Mouse (Mus musculus) small intestine, adult 2 months (tissue): ENCODE results near the gene Acadm. TPM values are rescaled to one million over a fixed set of nuclear protein-coding genes. Genes with fewer than 3 reads are reported as not detected.

Experiments used
- H3K27ac ChIP-seq: fragments of 200-500 bp; 2 replicates; pipeline ENCODE4 v1.5.1; 2012; ENCODE audit warnings: low read depth, low read length, control low read depth, inconsistent platforms; ENCODE audit not compliant: insufficient read depth
- H3K27me3 ChIP-seq: fragments of 200-500 bp; 2 replicates; pipeline ENCODE4 v1.6.1; 2012; ENCODE audit warnings: mild to moderate bottlenecking, moderate library complexity, low read length, inconsistent platforms; ENCODE audit not compliant: control insufficient read depth, insufficient read depth
- H3K36me3 ChIP-seq: fragments of 200-500 bp; 2 replicates; pipeline ENCODE4 v1.6.1; 2012; ENCODE audit warnings: mild to moderate bottlenecking, low read length, control low read depth, inconsistent platforms; ENCODE audit not compliant: control insufficient read depth, insufficient read depth
- H3K4me1 ChIP-seq: fragments of 200-500 bp; 2 replicates; pipeline ENCODE4 v1.6.1; 2012; ENCODE audit warnings: low read length, inconsistent platforms, mixed read lengths; ENCODE audit not compliant: control insufficient read depth, insufficient read depth, insufficient read length
- H3K4me3 ChIP-seq: fragments of 200-500 bp; 2 replicates; pipeline ENCODE4 v1.5.1; 2012; ENCODE audit warnings: low read depth, mild to moderate bottlenecking, control low read depth, inconsistent platforms, low read length, moderate library complexity
- CTCF ChIP-seq: fragments of 200-500 bp; IDR thresholded peaks from 2 replicates; pipeline ENCODE4 v1.5.1; 2012; ENCODE audit warnings: low read depth, mild to moderate bottlenecking, control low read depth, inconsistent platforms, low read length, moderate library complexity, mixed read lengths; ENCODE audit not compliant: insufficient replicate concordance, insufficient read length; ENCODE audit errors: extremely low read depth
- POLR2A ChIP-seq: fragments of 200-500 bp; IDR thresholded peaks from 2 replicates; pipeline ENCODE4 v1.6.1; 2012; ENCODE audit warnings: low read depth, mild to moderate bottlenecking, control low read depth, inconsistent platforms, low read length, moderate library complexity
- WGBS: fragments of 180-500 bp; shearing (Covaris S2); methylation state at CpG from one replicate; pipeline ENCODE4 v1.1.7; 2018; 5-methylcytosine and 5-hydroxymethylcytosine counted together
- polyA plus RNA-seq: library from polyadenylated mRNA; depleted of rRNA; stranded (reverse); fragments of >200 nt; gene quantifications from 2 replicates; pipeline ENCODE4 v1.2.3, GENCODE M21; 2012

The Acadm gene
- polyA plus RNA-seq, 1 experiment, result 22.2 TPM

- no peak for TF ChIP-seq CTCF
- no peak for TF ChIP-seq POLR2A
- H3K36me3 ChIP-seq, result no peaks in the 10 kb centered on the region
- H3K27me3 ChIP-seq, result peaks cover 17% of the 10 kb centered on the region
- no peak within 1 kb of the TSS for H3K27ac ChIP-seq
- H3K4me1 ChIP-seq, result no peaks in the 10 kb centered on the region
- 3% methylated on average over 66 of the region's 66 CpGs for WGBS
- peak within 1 kb of the TSS; percentile 30 for H3K4me3 ChIP-seq
These were observed 28.9 kb upstream of the Acadm start, which contains the start of gene Slc44a5 for GRCm38 (mm10) chr3:153973171-153973948. TSS of gene Slc44a5 (plus strand) at chr3:153973436.

DNA sequence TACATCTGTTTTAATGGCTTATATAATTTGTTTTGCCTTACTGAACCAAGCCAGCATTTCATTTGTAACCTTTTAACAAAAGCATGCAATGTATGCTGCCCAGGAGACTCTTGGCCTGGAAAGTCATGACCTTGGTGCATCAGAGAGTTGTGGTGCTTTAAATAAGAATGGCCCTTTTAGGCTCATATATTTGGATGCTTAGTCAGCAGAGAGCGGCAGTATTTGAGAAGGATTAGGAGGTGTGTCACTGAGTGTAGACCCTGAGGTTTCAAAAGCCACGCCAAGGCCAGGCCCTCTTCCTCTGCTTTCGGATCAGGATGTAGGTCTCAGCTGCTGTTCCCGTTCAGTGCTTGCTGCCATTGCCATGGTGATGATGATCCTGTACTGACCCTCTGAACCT lies 25.0 kb upstream of the Acadm start:
- no peak for TF ChIP-seq CTCF
- TF ChIP-seq POLR2A, result no peak
- 81% methylated on average over 4 of the region's 4 CpGs for WGBS
- no peak overlapping the region for H3K4me3 ChIP-seq
- peaks cover 13% of the 10 kb centered on the region for H3K27me3 ChIP-seq
- H3K27ac ChIP-seq, result no peak overlapping the region
- no peaks in the 10 kb centered on the region for H3K4me1 ChIP-seq
- H3K36me3 ChIP-seq, result no peaks in the 10 kb centered on the region

DNA sequence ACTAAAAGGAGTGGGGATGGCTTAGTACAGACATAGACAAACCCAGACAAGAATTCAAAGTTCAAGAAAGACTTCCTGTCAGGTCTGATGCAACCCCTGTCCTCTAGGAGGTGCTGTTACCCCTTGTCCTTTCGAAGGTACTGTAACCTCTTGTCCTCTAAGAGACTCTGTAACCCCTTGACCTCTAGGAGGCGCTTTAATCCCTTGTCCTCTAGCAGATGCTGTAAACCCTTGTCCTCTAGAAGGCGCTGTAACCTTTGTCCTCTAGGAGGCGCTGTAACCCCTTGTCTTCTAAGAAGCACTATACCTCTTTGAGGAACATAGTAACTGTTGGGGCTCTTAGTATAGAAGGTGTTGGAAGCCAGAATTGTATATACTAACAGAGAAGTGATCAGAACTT lies 24.1 kb upstream of the Acadm start:
- WGBS, result 53% methylated on average over 4 of the region's 4 CpGs
- Histone ChIP-seq H3K4me3 (no peak overlapping the region), H3K27me3 (peaks cover 11% of the 10 kb centered on the region), H3K4me1 (no peaks in the 10 kb centered on the region), H3K27ac (no peak overlapping the region), H3K36me3 (no peaks in the 10 kb centered on the region)
- TF ChIP-seq CTCF (no peak), POLR2A (no peak)

GRCm38 (mm10) chr3:153967447-153967846 lies 23.0 kb upstream of the Acadm start:
- no peaks in the 10 kb centered on the region for H3K36me3 ChIP-seq
- peaks cover under 1% of the 10 kb centered on the region; the same call in 1 of the 2 replicates for H3K27me3 ChIP-seq
- 43% methylated on average over 5 of the region's 5 CpGs for WGBS
- H3K4me1 ChIP-seq, result no peaks in the 10 kb centered on the region
- no peak overlapping the region for H3K4me3 ChIP-seq
- TF ChIP-seq CTCF, result no peak
- no peak for TF ChIP-seq POLR2A
- H3K27ac ChIP-seq, result no peak overlapping the region

DNA sequence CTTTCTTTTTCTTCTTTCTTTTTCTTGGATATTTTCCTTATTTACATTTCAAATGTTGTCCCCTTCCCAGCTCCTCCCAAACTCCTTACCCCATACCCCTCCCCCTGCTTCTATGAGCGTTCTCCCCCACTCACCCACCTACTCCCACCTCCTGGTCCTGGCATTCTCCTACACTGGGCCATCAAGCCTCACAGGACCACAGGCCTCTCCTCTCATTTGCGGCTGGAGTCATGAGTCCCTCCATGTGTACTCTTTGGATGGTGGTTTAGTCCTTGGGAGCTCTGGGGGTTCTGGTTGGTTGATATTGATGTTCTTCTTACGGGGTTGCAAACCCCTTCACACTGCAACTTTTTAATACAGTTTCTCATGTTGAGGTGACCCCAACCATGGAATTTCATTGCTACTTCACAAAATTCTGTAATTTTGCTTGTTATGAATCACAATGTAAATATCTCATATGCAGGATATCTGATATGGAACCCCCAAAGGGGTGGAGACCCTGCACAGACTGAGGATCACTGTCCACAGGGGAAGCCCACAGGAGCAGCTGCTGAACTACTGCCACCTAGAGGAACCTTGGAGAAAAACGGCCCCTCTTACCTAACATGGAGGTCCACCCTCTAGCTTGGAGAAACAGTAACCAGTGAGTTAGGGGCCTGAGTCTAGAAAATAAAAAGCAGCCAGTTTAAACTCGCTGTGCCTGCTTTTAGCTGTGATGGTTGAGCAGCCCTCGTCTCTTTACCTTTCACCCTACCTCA lies 17.4 kb upstream of the Acadm start:
- no peaks in the 10 kb centered on the region for H3K27me3 ChIP-seq
- H3K4me3 ChIP-seq, result no peak overlapping the region
- no peak overlapping the region for H3K27ac ChIP-seq
- 65% methylated on average over 6 of the region's 6 CpGs for WGBS
- H3K36me3 ChIP-seq, result no peaks in the 10 kb centered on the region
- H3K4me1 ChIP-seq, result no peaks in the 10 kb centered on the region
- TF ChIP-seq CTCF (peak; percentile 52; the same call in 1 of the 2 replicates), POLR2A (no peak)

GRCm38 (mm10) chr3:153960884-153961283 lies 16.5 kb upstream of the Acadm start:
- TF ChIP-seq CTCF (no peak), POLR2A (no peak)
- no peaks in the 10 kb centered on the region for H3K36me3 ChIP-seq
- H3K27me3 ChIP-seq, result no peaks in the 10 kb centered on the region
- H3K4me3 ChIP-seq, result no peak overlapping the region
- no peaks in the 10 kb centered on the region for H3K4me1 ChIP-seq
- 46% methylated on average over 2 of the region's 2 CpGs for WGBS
- H3K27ac ChIP-seq, result no peak overlapping the region

DNA sequence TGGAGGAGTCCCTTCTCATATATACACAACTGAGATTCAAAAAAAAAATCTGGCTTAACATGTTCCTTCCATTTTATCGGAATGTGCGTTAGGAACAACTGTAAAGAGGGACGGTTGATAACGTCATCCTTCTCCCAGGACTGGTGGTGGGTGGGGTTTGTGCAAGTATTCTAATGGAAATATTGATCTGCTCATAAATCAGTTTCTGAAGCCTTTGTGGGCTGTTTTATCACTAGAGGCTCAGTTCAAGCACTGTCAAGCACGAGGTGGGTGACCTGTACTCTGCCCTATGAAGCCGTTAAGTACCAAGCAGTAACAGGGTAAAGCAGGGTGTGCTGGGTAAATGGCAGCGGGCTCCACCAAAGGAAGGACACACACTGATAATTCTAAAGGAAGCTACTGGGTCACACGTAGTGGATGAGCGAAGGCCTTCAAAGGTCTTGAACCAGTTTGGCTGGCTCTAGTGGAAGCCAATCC lies 15.3 kb upstream of the Acadm start:
- no peak for TF ChIP-seq POLR2A
- TF ChIP-seq CTCF, result no peak
- Histone ChIP-seq H3K27me3 (no peaks in the 10 kb centered on the region), H3K36me3 (no peaks in the 10 kb centered on the region), H3K4me1 (no peaks in the 10 kb centered on the region), H3K27ac (no peak overlapping the region), H3K4me3 (no peak overlapping the region)
- 40% methylated on average over 9 of the region's 9 CpGs for WGBS
